Mouse (Mus musculus) macrophage (primary cell): Measurements from ENCODE around the gene Afap1. TPM values are rescaled to one million over a fixed set of nuclear protein-coding genes. Genes with fewer than 3 reads are reported as not detected.

ENCODE experiments used
- H3K27ac ChIP-seq: fragments of 350-480 bp; formaldehyde crosslinking; 2 replicates; pipeline ENCODE4 v1.9.0; 2021
- H3K36me3 ChIP-seq: fragments of 350-480 bp; formaldehyde crosslinking; 2 replicates; pipeline ENCODE4 v1.9.0; 2021; ENCODE audit errors: inconsistent target
- H3K4me3 ChIP-seq: fragments of 350-480 bp; formaldehyde crosslinking; 2 replicates; pipeline ENCODE4 v1.9.0; 2021; ENCODE audit errors: inconsistent target
- H3K79me2 ChIP-seq: fragments of 350-480 bp; formaldehyde crosslinking; 2 replicates; pipeline ENCODE4 v1.9.0; 2021; ENCODE audit errors: inconsistent target
- WGBS: methylation state at CpG from one replicate; pipeline ENCODE4 v1.1.7; 2026; ENCODE audit warnings: inconsistent platforms; ENCODE audit not compliant: missing documents; 5-methylcytosine and 5-hydroxymethylcytosine counted together
- polyA plus RNA-seq: library from polyadenylated mRNA; stranded (reverse); fragments of 250-400 nt; gene quantifications from 3 replicates; pipeline ENCODE4 v1.2.4, GENCODE M21; 2018; ENCODE audit warnings: inconsistent platforms

Afap1 gene
- polyA plus RNA-seq, 1 experiment from 2014 or later, result 0.86 TPM

DNA sequence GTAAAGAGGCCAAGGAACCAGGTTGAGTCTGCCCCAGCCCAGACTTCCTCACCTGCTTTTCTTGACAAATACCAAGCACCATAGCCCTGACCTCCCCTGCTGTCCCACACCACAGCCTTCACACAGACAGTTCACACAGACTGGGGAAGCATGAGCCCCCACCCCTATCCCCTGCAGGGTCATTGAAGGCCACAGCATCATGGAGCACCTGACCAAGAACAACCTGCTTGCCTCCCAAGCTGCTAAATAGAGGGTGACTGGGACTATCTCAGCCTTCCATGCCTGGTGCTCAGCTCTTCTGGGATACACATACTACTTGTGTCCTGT is 148.1 kb downstream of the Afap1 start:
- Histone ChIP-seq H3K4me3 (no peak overlapping the region), H3K36me3 (no peaks in the 10 kb centered on the region), H3K27ac (no peak overlapping the region), H3K79me2 (no peaks in the 10 kb centered on the region)

DNA sequence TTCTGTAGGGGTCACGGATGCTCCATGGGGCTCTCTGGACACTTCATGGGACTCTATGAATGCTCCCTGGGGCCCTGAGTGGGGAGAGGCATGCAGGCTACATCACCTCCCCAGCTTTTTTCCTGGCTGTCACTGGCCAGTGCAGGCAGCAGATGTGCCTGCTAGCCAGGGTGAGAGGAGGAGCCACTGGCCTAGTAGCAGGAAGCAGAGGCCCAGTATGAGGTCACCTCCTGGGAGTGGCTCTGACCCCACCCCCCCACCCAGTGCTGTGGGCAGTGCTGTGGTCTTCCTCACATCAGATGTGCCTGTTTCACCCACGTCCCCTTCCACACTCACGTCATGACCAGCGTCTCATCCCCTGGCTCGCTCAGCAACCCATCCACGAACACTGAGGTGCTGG is 148.6 kb downstream of the Afap1 start:
- no peak overlapping the region for H3K4me3 ChIP-seq
- WGBS, result 57% methylated on average over 6 of the region's 6 CpGs
- no peaks in the 10 kb centered on the region for H3K36me3 ChIP-seq
- H3K27ac ChIP-seq, result no peak overlapping the region
- no peaks in the 10 kb centered on the region for H3K79me2 ChIP-seq

DNA sequence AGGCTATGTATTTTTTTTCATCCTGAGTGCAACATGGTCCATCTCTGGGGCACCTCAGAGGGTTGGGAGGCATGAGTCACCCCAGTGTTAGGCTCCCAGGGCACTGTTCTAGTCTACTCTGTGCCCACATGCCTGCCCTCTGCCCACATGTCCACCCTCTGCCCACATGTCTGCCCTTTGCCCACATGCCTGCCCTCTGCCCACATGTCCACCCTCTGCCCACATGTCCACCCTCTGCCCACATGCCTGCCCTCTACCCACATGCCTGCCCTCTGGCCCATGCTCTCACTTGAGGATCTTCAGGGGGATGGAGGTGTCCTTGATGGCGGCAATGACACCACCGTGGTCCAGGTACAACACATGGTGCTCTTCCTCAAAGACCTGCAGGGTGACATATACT is 150.0 kb downstream of the Afap1 start:
- Histone ChIP-seq H3K79me2 (no peaks in the 10 kb centered on the region), H3K4me3 (no peak overlapping the region), H3K36me3 (no peaks in the 10 kb centered on the region), H3K27ac (no peak overlapping the region)
- WGBS, result 100% methylated on average over 2 of the region's 2 CpGs

Other genes starting within 250 kb of the Afap1 start
- gene Htra3, start 213.5 kb upstream of the Afap1 start, polyA plus RNA-seq, result 0.17 to 0.36 TPM (median 0.26 TPM) in 3 replicates
- gene Sh3tc1, start 153.3 kb upstream of the Afap1 start, polyA plus RNA-seq, result 11.5 to 20.1 TPM (median 15.4 TPM) in 3 replicates
- gene Ablim2, start 135.4 kb upstream of the Afap1 start, polyA plus RNA-seq, result 0.20 to 0.50 TPM (median 0.40 TPM) in 3 replicates